Mouse (Mus musculus): Measurements from ENCODE around the gene Cldn10. TPM values are rescaled to one million over a fixed set of nuclear protein-coding genes. Genes with fewer than 3 reads are reported as not detected.

Gene Cldn10
- polyA plus RNA-seq, 1 experiment = 232 TPM

GRCm38 (mm10) chr14:118919025-118919424 lies 131.3 kb downstream of the Cldn10 start:
- TF ChIP-seq CTCF (conservative IDR thresholded peaks at IDR 0.05; ENCODE audit: insufficient read depth, insufficient read length, low read depth, low read length) = peak; percentile 60
- no peak for TF ChIP-seq POLR2A (IDR thresholded peaks at IDR 0.05; ENCODE audit: low read depth, low read length)
- Histone ChIP-seq H3K4me1 (ENCODE audit: control insufficient read depth, insufficient read depth, low read length) (no peaks in the 10 kb centered on the region), H3K36me3 (ENCODE audit: control insufficient read depth, insufficient read depth, low read length) (no peaks in the 10 kb centered on the region), H3K27ac (ENCODE audit: insufficient read depth, low read depth, low read length) (no peak overlapping the region), H3K27me3 (replicated peaks; ENCODE audit: control insufficient read depth, insufficient read depth, low read length) (no peaks in the 10 kb centered on the region; the same call in 1 of the 2 replicates), H3K4me3 (ENCODE audit: insufficient read depth, low read depth, low read length) (no peak overlapping the region)
- DNase-seq = peak; percentile 62
- 56% methylated on average over 8 of the region's 8 CpGs for WGBS

- Histone ChIP-seq H3K27ac (ENCODE audit: insufficient read depth, low read depth, low read length) (no peak overlapping the region), H3K36me3 (ENCODE audit: control insufficient read depth, insufficient read depth, low read length) (no peaks in the 10 kb centered on the region), H3K4me3 (ENCODE audit: insufficient read depth, low read depth, low read length) (no peak overlapping the region), H3K4me1 (ENCODE audit: control insufficient read depth, insufficient read depth, low read length) (peaks cover 4% of the 10 kb centered on the region), H3K27me3 (replicated peaks; ENCODE audit: control insufficient read depth, insufficient read depth, low read length) (no peaks in the 10 kb centered on the region; the same call in 1 of the 2 replicates)
- no peak for DNase-seq
- TF ChIP-seq POLR2A (IDR thresholded peaks at IDR 0.05; ENCODE audit: low read depth, low read length) (no peak), CTCF (conservative IDR thresholded peaks at IDR 0.05; ENCODE audit: insufficient read depth, insufficient read length, low read depth, low read length) (no peak)
- 80% methylated on average over 7 of the region's 7 CpGs for WGBS
Observed at GRCm38 (mm10) chr14:118920654-118921053, 132.9 kb downstream of the Cldn10 start.

- H3K36me3 ChIP-seq (ENCODE audit: control insufficient read depth, insufficient read depth, low read length) = no peaks in the 10 kb centered on the region
- H3K27me3 ChIP-seq (replicated peaks; ENCODE audit: control insufficient read depth, insufficient read depth, low read length) = no peaks in the 10 kb centered on the region; the same call in 1 of the 2 replicates
- H3K4me3 ChIP-seq (ENCODE audit: insufficient read depth, low read depth, low read length) = no peak overlapping the region
- no peak overlapping the region for H3K27ac ChIP-seq (ENCODE audit: insufficient read depth, low read depth, low read length)
- TF ChIP-seq CTCF (conservative IDR thresholded peaks at IDR 0.05; ENCODE audit: insufficient read depth, insufficient read length, low read depth, low read length) (no peak), POLR2A (IDR thresholded peaks at IDR 0.05; ENCODE audit: low read depth, low read length) (no peak)
- DNase-seq = no peak
- WGBS = 55% methylated on average over 22 of the region's 22 CpGs
- H3K4me1 ChIP-seq (ENCODE audit: control insufficient read depth, insufficient read depth, low read length) = peaks cover 4% of the 10 kb centered on the region
Observed at GRCm38 (mm10) chr14:118922251-118922650, 134.5 kb downstream of the Cldn10 start.

GRCm38 (mm10) chr14:118922667-118923184 lies 135.0 kb downstream of the Cldn10 start:
- Histone ChIP-seq H3K4me1 (ENCODE audit: control insufficient read depth, insufficient read depth, low read length) (peaks cover 4% of the 10 kb centered on the region), H3K27me3 (replicated peaks; ENCODE audit: control insufficient read depth, insufficient read depth, low read length) (no peaks in the 10 kb centered on the region; the same call in 1 of the 2 replicates), H3K4me3 (ENCODE audit: insufficient read depth, low read depth, low read length) (0 out of 2 replicates have a peak overlapping the region, but pooled peaks have one; percentile 15), H3K36me3 (ENCODE audit: control insufficient read depth, insufficient read depth, low read length) (no peaks in the 10 kb centered on the region), H3K27ac (ENCODE audit: insufficient read depth, low read depth, low read length) (no peak overlapping the region)
- no peak for TF ChIP-seq CTCF (conservative IDR thresholded peaks at IDR 0.05; ENCODE audit: insufficient read depth, insufficient read length, low read depth, low read length)
- TF ChIP-seq POLR2A (IDR thresholded peaks at IDR 0.05; ENCODE audit: low read depth, low read length) = no peak
- DNase-seq = no peak
- 13% methylated on average over 47 of the region's 47 CpGs for WGBS

Other genes starting within 250 kb of the Cldn10 start
- 30.8 and 31.3 TPM in 2 replicates for gene Abcc4, start 81.7 kb upstream of the Cldn10 start, polyA plus RNA-seq (2012; rRNA removed)
- gene Dzip1, start 137.6 kb downstream of the Cldn10 start, polyA plus RNA-seq (2012; rRNA removed) = 5.7 and 6.0 TPM in 2 replicates
- 30.9 and 32.7 TPM in 2 replicates for gene Dnajc3, start 150.1 kb downstream of the Cldn10 start, polyA plus RNA-seq (2012; rRNA removed)